Mouse (Mus musculus): ENCODE measurements at regions not wholly inside any gene's neighbourhood (a gene's known extent, or its start where the extent isn't known, plus 50 kb on each side); places are given as distances from the start of the nearest gene placed in this dataset.

- TF ChIP-seq SRF (IDR thresholded peaks at IDR 0.05; ENCODE audit: control insufficient read depth, insufficient read length, low read depth) = no peak
- TF ChIP-seq TCF3 (IDR thresholded peaks at IDR 0.05; ENCODE audit: insufficient read length, low read depth) = no peak
- no peak for TF ChIP-seq CEBPB (IDR thresholded peaks at IDR 0.05; ENCODE audit: insufficient read depth, poor library complexity, severe bottlenecking)
- no peak for TF ChIP-seq POLR2A (IDR thresholded peaks at IDR 0.05; ENCODE audit: insufficient read length, low read depth)
- no peak for TF ChIP-seq MAX (IDR thresholded peaks at IDR 0.05; ENCODE audit: low read depth)
- no peak for TF ChIP-seq USF1 (IDR thresholded peaks at IDR 0.05; ENCODE audit: low read depth)
- no peak for TF ChIP-seq E2F4 (IDR thresholded peaks at IDR 0.05; ENCODE audit: insufficient read depth)
- no peak for TF ChIP-seq MYOD1 (IDR thresholded peaks at IDR 0.05; ENCODE audit: control insufficient read depth in 1 of 3, insufficient read length in 2 of 3, low read depth in 2 of 3)
- no peak for TF ChIP-seq TCF12 (IDR thresholded peaks at IDR 0.05; ENCODE audit: insufficient read depth, poor library complexity, severe bottlenecking)
Observed at GRCm38 (mm10) chr4:106103750-106104635, 212.0 kb upstream of the Usp24 start.

Measured in myocyte (in vitro differentiated cells).